Mouse (Mus musculus) hindbrain, embryonic 13.5 days (tissue): ENCODE measurements at regions not wholly inside any gene's neighbourhood (a gene's known extent, or its start where the extent isn't known, plus 50 kb on each side); places are given as distances from the start of the nearest gene placed in this dataset.
"Not testable (repeated sequence)": the region's sequence is repeated elsewhere in the genome, so short reads cannot be mapped to it uniquely, and the experiment has no call there.

Experiments
- ATAC-seq: fragments of 200-750 bp; cut with Nextera tagmentation; 2 replicates; pipeline ENCODE4 v1.8.0; 2017; ENCODE audit warnings: moderate TSS enrichment; ENCODE audit not compliant: low FRiP score
- H3K27ac ChIP-seq: fragments of 300-500 bp; sonication (generic); 2 replicates; pipeline ENCODE4 v1.5.1; 2015; ENCODE audit warnings: inconsistent platforms, mild to moderate bottlenecking, moderate library complexity
- H3K27me3 ChIP-seq: fragments of 300-500 bp; sonication (generic); 2 replicates; pipeline ENCODE4 v1.6.1; 2015; ENCODE audit warnings: mild to moderate bottlenecking, inconsistent platforms
- H3K36me3 ChIP-seq: fragments of 300-500 bp; sonication (generic); 2 replicates; pipeline ENCODE4 v1.6.1; 2015; ENCODE audit warnings: mild to moderate bottlenecking, inconsistent platforms
- H3K4me1 ChIP-seq: fragments of 300-500 bp; sonication (generic); replicated peaks from 2 replicates; pipeline ENCODE4 v1.6.1; 2015; ENCODE audit warnings: inconsistent platforms
- H3K4me2 ChIP-seq: fragments of 300-500 bp; sonication (generic); 2 replicates; pipeline ENCODE4 v1.6.1; 2015; ENCODE audit warnings: inconsistent platforms, mild to moderate bottlenecking, moderate library complexity
- H3K4me3 ChIP-seq: fragments of 300-500 bp; sonication (generic); 2 replicates; pipeline ENCODE4 v1.5.1; 2015; ENCODE audit warnings: mild to moderate bottlenecking, inconsistent platforms
- H3K9ac ChIP-seq: fragments of 300-500 bp; sonication (generic); 2 replicates; pipeline ENCODE4 v1.6.1; 2015; ENCODE audit warnings: mild to moderate bottlenecking, inconsistent platforms
- H3K9me3 ChIP-seq: fragments of 300-500 bp; sonication (generic); 2 replicates; pipeline ENCODE4 v1.6.1; 2016; ENCODE audit warnings: inconsistent platforms
- WGBS: fragments of 180-500 bp; shearing (Covaris S2); methylation state at CpG from one replicate; pipeline ENCODE4 v1.1.7; 2015; 5-methylcytosine and 5-hydroxymethylcytosine counted together

DNA sequence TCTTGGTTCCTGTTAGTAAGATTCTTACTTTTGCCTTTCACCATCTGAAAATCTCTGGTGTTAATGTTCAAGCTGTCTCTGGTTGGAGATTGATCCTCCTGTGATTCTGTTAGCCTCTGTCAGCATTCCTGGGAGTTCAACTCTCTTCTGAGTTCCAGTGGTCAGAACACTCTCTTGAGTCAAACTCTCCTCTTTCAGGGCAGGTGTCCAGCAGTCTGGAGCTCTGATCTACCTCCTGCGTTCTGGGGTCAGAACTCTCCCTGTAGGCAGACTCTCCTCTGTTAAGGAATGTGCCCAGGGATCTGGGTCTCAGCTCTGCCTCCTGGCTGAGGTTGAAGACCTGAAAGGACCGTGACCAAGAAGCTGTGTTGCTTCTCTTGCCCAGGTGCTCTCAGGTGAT is 581.3 kb downstream of the H2al1n start:
- H3K9me3 ChIP-seq, H3K4me2 ChIP-seq, H3K36me3 ChIP-seq, H3K4me3 ChIP-seq, ATAC-seq, H3K27ac ChIP-seq, H3K9ac ChIP-seq, H3K4me1 ChIP-seq, H3K27me3 ChIP-seq: not testable (repeated sequence)
- 97% methylated on average over 2 of the region's 2 CpGs for WGBS

GRCm38 (mm10) chrX:14835862-14836261 is 624.9 kb downstream of the H2al1n start:
- Histone ChIP-seq H3K4me2 (no peak overlapping the region), H3K36me3 (no peaks in the 10 kb centered on the region), H3K27me3 (no peaks in the 10 kb centered on the region), H3K9me3 (no peaks in the 10 kb centered on the region), H3K9ac (no peak overlapping the region), H3K27ac (no peak overlapping the region), H3K4me1 (0 out of 2 replicates have a peak, but pooled peaks cover 4% of the 10 kb centered on the region), H3K4me3 (no peak overlapping the region)
- no peak for ATAC-seq
- 68% methylated on average over 4 of the region's 4 CpGs for WGBS

- Histone ChIP-seq H3K4me2 (no peak overlapping the region), H3K27ac (no peak overlapping the region), H3K27me3 (no peaks in the 10 kb centered on the region), H3K9me3 (no peaks in the 10 kb centered on the region), H3K4me3 (no peak overlapping the region), H3K9ac (no peak overlapping the region), H3K4me1 (0 out of 2 replicates have a peak, but pooled peaks cover 4% of the 10 kb centered on the region), H3K36me3 (no peaks in the 10 kb centered on the region)
- ATAC-seq, result peak; percentile 85
- 31% methylated on average over 7 of the region's 7 CpGs for WGBS
Measured at GRCm38 (mm10) chrX:14839740-14840419, 628.9 kb downstream of the H2al1n start.

GRCm38 (mm10) chrX:14840420-14840757 is 629.4 kb downstream of the H2al1n start:
- Histone ChIP-seq H3K36me3 (no peaks in the 10 kb centered on the region), H3K9ac (no peak overlapping the region), H3K27ac (no peak overlapping the region), H3K4me1 (0 out of 2 replicates have a peak, but pooled peaks cover 4% of the 10 kb centered on the region), H3K9me3 (no peaks in the 10 kb centered on the region), H3K4me3 (no peak overlapping the region), H3K27me3 (no peaks in the 10 kb centered on the region), H3K4me2 (no peak overlapping the region)
- no peak; the same call in 1 of the 2 replicates for ATAC-seq
- WGBS, result 64% methylated on average over 7 of the region's 7 CpGs

DNA sequence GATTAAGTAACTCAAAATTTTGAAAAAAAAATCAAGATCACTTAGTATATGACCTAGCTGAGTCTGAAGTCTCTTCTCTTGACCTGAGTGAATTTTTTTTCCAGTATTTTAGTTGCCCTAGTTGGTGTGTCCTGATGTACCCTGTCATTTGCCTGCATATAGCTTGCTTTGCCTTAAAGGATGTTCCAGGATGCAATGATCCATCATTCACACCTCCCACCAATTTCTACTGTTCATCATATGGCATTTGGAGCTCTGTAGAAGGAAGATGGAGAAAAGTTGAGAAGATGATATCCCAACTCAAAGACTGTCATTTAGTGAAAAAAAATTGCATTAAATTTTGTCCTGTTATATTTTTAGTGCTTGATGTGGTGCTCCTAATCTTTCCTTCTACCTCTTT is 634.4 kb downstream of the H2al1n start:
- Histone ChIP-seq H3K9ac (no peak overlapping the region), H3K27me3 (no peaks in the 10 kb centered on the region), H3K4me1 (no peaks in the 10 kb centered on the region), H3K36me3 (no peaks in the 10 kb centered on the region), H3K4me3 (no peak overlapping the region), H3K9me3 (no peaks in the 10 kb centered on the region), H3K27ac (no peak overlapping the region), H3K4me2 (no peak overlapping the region)
- ATAC-seq, result no peak

- Histone ChIP-seq H3K4me3 (no peak overlapping the region), H3K4me1 (no peaks in the 10 kb centered on the region), H3K9me3 (no peaks in the 10 kb centered on the region), H3K9ac (no peak overlapping the region), H3K27me3 (no peaks in the 10 kb centered on the region), H3K27ac (no peak overlapping the region), H3K4me2 (no peak overlapping the region), H3K36me3 (no peaks in the 10 kb centered on the region)
- WGBS, result 78% methylated on average over 3 of the region's 3 CpGs
- ATAC-seq, result no peak
Measured at GRCm38 (mm10) chrX:14884612-14885011, 673.7 kb downstream of the H2al1n start.
